Mouse (Mus musculus) liver, embryonic 11.5 days (tissue): ENCODE results near the gene Map2k7. TPM values are rescaled to one million over a fixed set of nuclear protein-coding genes. Genes with fewer than 3 reads are reported as not detected.

ENCODE experiments used
- ATAC-seq: fragments of 200-750 bp; cut with Nextera tagmentation; replicated peaks from 2 replicates; pipeline ENCODE4 v1.8.0; 2017; ENCODE audit warnings: moderate number of reproducible peaks, mild to moderate bottlenecking, moderate TSS enrichment, moderate library complexity; ENCODE audit not compliant: low FRiP score
- DNase-seq: peaks from one replicate; pipeline ENCODE4 v3.0.0-alpha.2; 2017; ENCODE audit warnings: low spot score
- H3K27ac ChIP-seq: fragments of 300-500 bp; sonication (generic); 2 replicates; pipeline ENCODE4 v1.5.1; 2014; ENCODE audit warnings: mild to moderate bottlenecking, low read depth, low read length, control low read depth
- H3K27me3 ChIP-seq: fragments of 300-500 bp; sonication (generic); replicated peaks from 2 replicates; pipeline ENCODE4 v1.6.1; 2014; ENCODE audit warnings: low read length, mixed read lengths; ENCODE audit not compliant: control insufficient read depth, insufficient read depth
- H3K36me3 ChIP-seq: fragments of 300-500 bp; sonication (generic); 2 replicates; pipeline ENCODE4 v1.6.1; 2014; ENCODE audit warnings: mild to moderate bottlenecking, low read length, moderate library complexity, mixed read lengths; ENCODE audit not compliant: control insufficient read depth, insufficient read depth
- H3K4me1 ChIP-seq: fragments of 300-500 bp; sonication (generic); replicated peaks from 2 replicates; pipeline ENCODE4 v1.6.1; 2014; ENCODE audit warnings: low read length, mixed read lengths; ENCODE audit not compliant: control insufficient read depth, insufficient read depth
- H3K4me2 ChIP-seq: fragments of 300-500 bp; sonication (generic); 2 replicates; pipeline ENCODE4 v1.6.1; 2014; ENCODE audit warnings: mild to moderate bottlenecking, control low read depth, moderate library complexity
- H3K4me3 ChIP-seq: fragments of 300-500 bp; sonication (generic); 2 replicates; pipeline ENCODE4 v1.5.1; 2014; ENCODE audit warnings: low read depth, low read length, control low read depth
- H3K9ac ChIP-seq: fragments of 300-500 bp; sonication (generic); 2 replicates; pipeline ENCODE4 v1.6.1; 2014; ENCODE audit warnings: low read depth, low read length, control low read depth
- H3K9me3 ChIP-seq: fragments of 300-500 bp; sonication (generic); 2 replicates; pipeline ENCODE4 v1.6.1; 2016; ENCODE audit warnings: low read length, inconsistent platforms, mixed read lengths; ENCODE audit not compliant: control insufficient read depth
- WGBS: fragments of 180-500 bp; shearing (Covaris S2); extraction: QIAGEN DNeasy Blood & Tissue Kit; methylation state at CpG from one replicate; pipeline ENCODE4 v1.1.7; 2014; 5-methylcytosine and 5-hydroxymethylcytosine counted together
- polyA plus RNA-seq: library from polyadenylated mRNA; unstranded; fragments of >200 nt; fragmentation: Nextera tagmentation; extraction: Ambion mirVana; gene quantifications from 2 replicates; pipeline ENCODE4 v1.2.1, GENCODE M21; 2014

The Map2k7 gene
- polyA plus RNA-seq, 1 experiment from 2014 or later = 13.9 TPM

- H3K27ac ChIP-seq = no peak overlapping the region
- no peaks in the 10 kb centered on the region for H3K4me1 ChIP-seq
- H3K27me3 ChIP-seq = no peaks in the 10 kb centered on the region
- H3K9me3 ChIP-seq = no peaks in the 10 kb centered on the region
- H3K4me3 ChIP-seq = no peak overlapping the region
- H3K9ac ChIP-seq = no peak overlapping the region
- no peak for ATAC-seq
- no peak for DNase-seq
- H3K36me3 ChIP-seq = peaks cover 43% of the 10 kb centered on the region
- H3K4me2 ChIP-seq = no peak overlapping the region
- whole genome bisulfite sequencing = 91% methylated on average over 5 of the region's 5 CpGs
Observed at GRCm38 (mm10) chr8:4292738-4293137, 54.2 kb downstream of the Map2k7 start.

Other genes with a start within 250 kb of the Map2k7 start
- gene Cd209f, start 132.9 kb upstream of the Map2k7 start, polyA plus RNA-seq = not detected in 2 replicates
- gene Cd209g, start 104.6 kb upstream of the Map2k7 start, polyA plus RNA-seq = not detected in 2 replicates
- 10.8 and 12.5 TPM in 2 replicates for gene Evi5l, start 72.2 kb upstream of the Map2k7 start, polyA plus RNA-seq
- gene Prr36, start 21.3 kb upstream of the Map2k7 start, polyA plus RNA-seq = 1.0 and 1.4 TPM in 2 replicates
- 0.21 TPM in 2 replicates for gene Lrrc8e, start 11.9 kb upstream of the Map2k7 start, polyA plus RNA-seq
- gene Gm49320, start 125 bp downstream of the Map2k7 start, polyA plus RNA-seq = 0.21 and 0.74 TPM in 2 replicates
- gene Tgfbr3l, start 9.5 kb downstream of the Map2k7 start, polyA plus RNA-seq = 1.5 and 1.7 TPM in 2 replicates
- gene Snapc2, start 14.3 kb downstream of the Map2k7 start, polyA plus RNA-seq = 39.3 and 41.8 TPM in 2 replicates
- gene Ctxn1, start 20.5 kb downstream of the Map2k7 start, polyA plus RNA-seq = 21.4 and 23.2 TPM in 2 replicates
- 99.2 and 105 TPM in 2 replicates for gene Timm44, start 37.2 kb downstream of the Map2k7 start, polyA plus RNA-seq
- gene Ccl25, start 86.5 kb downstream of the Map2k7 start, polyA plus RNA-seq = 15.2 and 19.3 TPM in 2 replicates
- gene Elavl1, start 86.7 kb downstream of the Map2k7 start, polyA plus RNA-seq = 266 and 299 TPM in 2 replicates